Mouse (Mus musculus): ENCODE results near the gene Adh6b.

DNA sequence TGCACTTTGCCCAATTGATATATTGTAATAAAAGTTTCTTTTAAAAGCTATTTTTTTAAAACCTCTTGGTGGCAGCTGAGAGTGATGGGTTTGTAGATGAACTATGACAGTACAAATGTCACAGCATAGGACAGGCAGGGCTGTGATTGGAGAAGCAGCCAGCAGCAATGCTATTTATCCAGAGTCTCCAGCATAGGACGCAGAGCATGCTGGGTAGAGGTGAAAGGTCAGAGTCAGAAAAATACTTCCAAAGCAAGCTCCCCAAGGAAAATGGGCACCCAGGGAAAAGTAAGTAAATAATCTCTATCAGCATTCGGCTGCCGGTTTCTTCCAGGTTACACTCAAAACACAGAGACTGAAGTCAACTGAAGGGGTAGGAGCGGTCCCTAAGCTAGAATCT is 32.3 kb downstream of the Adh6b start:
- no peak for TF ChIP-seq POLR2A (IDR thresholded peaks at IDR 0.05; ENCODE audit: control insufficient read depth, extremely low read depth, insufficient read depth, low read length, poor library complexity)
- TF ChIP-seq CTCF (IDR thresholded peaks at IDR 0.05; ENCODE audit: borderline replicate concordance, control insufficient read depth, extremely low read depth, insufficient read depth, low read length, poor library complexity), result no peak

Measured in thymus, adult 2 months (tissue).